Mouse (Mus musculus) MEL (cell line): ENCODE measurements around the gene Lipc. TPM values are rescaled to one million over a fixed set of nuclear protein-coding genes. Genes with fewer than 3 reads are reported as not detected.

Experiments used
- DNase-seq: peaks from one replicate; pipeline ENCODE4 v3.0.0; 2011; ENCODE audit warnings: low read depth, low spot score
- H3K27ac ChIP-seq: 2 replicates; pipeline ENCODE4 v1.5.1; 2012; ENCODE audit warnings: low read depth, mild to moderate bottlenecking, control low read depth, low read length, moderate library complexity; ENCODE audit not compliant: control insufficient read depth
- H3K27me3 ChIP-seq, 2 experiments: fragments of 150-350 bp in 1 of 2; sonication (generic) in 1 of 2; 2 replicates each; pipeline ENCODE4 v1.6.1; 2012; ENCODE audit warnings: low read length in 2 of 2, mild to moderate bottlenecking in 2 of 2, improper control_type of control experiment in 1 of 2, moderate library complexity in 1 of 2; ENCODE audit not compliant: insufficient read depth in 2 of 2, control insufficient read depth in 1 of 2
- H3K36me3 ChIP-seq, 2 experiments: 2 replicates each; pipeline ENCODE4 v1.6.1; 2012 to 2014; ENCODE audit warnings: low read length in 2 of 2, improper control_type of control experiment in 1 of 2, inconsistent platforms in 1 of 2, mild to moderate bottlenecking in 1 of 2; ENCODE audit not compliant: insufficient read depth in 2 of 2, control insufficient read depth in 1 of 2
- H3K4me1 ChIP-seq, 2 experiments: fragments of 150-350 bp in 1 of 2; sonication (generic) in 1 of 2; 2 replicates each; pipeline ENCODE4 v1.6.1; 2012; ENCODE audit warnings: low read length in 2 of 2, improper control_type of control experiment in 1 of 2, mild to moderate bottlenecking in 1 of 2; ENCODE audit not compliant: insufficient read depth in 2 of 2, control insufficient read depth in 1 of 2
- H3K4me3 ChIP-seq, 2 experiments: fragments of 150-350 bp in 1 of 2; sonication (generic) in 1 of 2; 2 replicates each; pipeline ENCODE4 v1.5.1; 2012; ENCODE audit warnings: low read depth in 2 of 2, low read length in 2 of 2, mild to moderate bottlenecking in 2 of 2, moderate library complexity in 2 of 2, control low read depth in 1 of 2, improper control_type of control experiment in 1 of 2; ENCODE audit not compliant: control insufficient read depth in 1 of 2, insufficient read depth in 1 of 2
- H3K79me2 ChIP-seq: 2 replicates; pipeline ENCODE4 v1.6.1; 2012; ENCODE audit warnings: mild to moderate bottlenecking, low read length, moderate library complexity; ENCODE audit not compliant: control insufficient read depth, poor library complexity, insufficient read depth
- H3K9ac ChIP-seq: 2 replicates; pipeline ENCODE4 v1.6.1; 2012; ENCODE audit warnings: low read depth, mild to moderate bottlenecking, control low read depth, low read length, moderate library complexity; ENCODE audit not compliant: control insufficient read depth, poor library complexity, severe bottlenecking
- H3K9me3 ChIP-seq: fragments of 150-350 bp; sonication (generic); replicated peaks from 2 replicates; pipeline ENCODE4 v1.6.1; 2012; ENCODE audit warnings: mild to moderate bottlenecking, low read length, improper control_type of control experiment, moderate library complexity; ENCODE audit not compliant: insufficient read depth
- CHD1 ChIP-seq: IDR thresholded peaks from 2 replicates; pipeline ENCODE4 v1.6.1; 2012; ENCODE audit warnings: low read depth, mild to moderate bottlenecking, inconsistent platforms, low read length, improper control_type of control experiment
- CHD2 ChIP-seq: IDR thresholded peaks from 2 replicates; pipeline ENCODE4 v1.6.1; 2011; ENCODE audit warnings: low read length, improper control_type of control experiment
- CTCF ChIP-seq, 3 experiments: IDR thresholded peaks in 2 of 3; conservative IDR thresholded peaks in 1 of 3; 2 replicates each; pipeline ENCODE4 v1.5.1; 2011 to 2012; ENCODE audit warnings: low read length in 3 of 3, low read depth in 2 of 3, mild to moderate bottlenecking in 2 of 3, improper control_type of control experiment in 1 of 3, inconsistent platforms in 1 of 3, mixed read lengths in 1 of 3, moderate library complexity in 1 of 3; ENCODE audit not compliant: control insufficient read depth in 1 of 3, insufficient read depth in 1 of 3, poor library complexity in 1 of 3, severe bottlenecking in 1 of 3
- E2F4 ChIP-seq: IDR thresholded peaks from 2 replicates; pipeline ENCODE4 v1.6.1; 2011; ENCODE audit warnings: low read depth, low read length, improper control_type of control experiment, borderline replicate concordance
- EP300 ChIP-seq, 2 experiments: IDR thresholded peaks; 2 replicates each; pipeline ENCODE4 v1.6.1; 2011; ENCODE audit warnings: improper control_type of control experiment in 2 of 2, low read length in 2 of 2, low read depth in 1 of 2, mild to moderate bottlenecking in 1 of 2
- ETS1 ChIP-seq: IDR thresholded peaks from 2 replicates; pipeline ENCODE4 v1.6.1; 2012; ENCODE audit warnings: low read depth, mild to moderate bottlenecking, inconsistent platforms, low read length, improper control_type of control experiment, moderate library complexity
- GABPA ChIP-seq: IDR thresholded peaks from 2 replicates; pipeline ENCODE4 v1.6.1; 2012; ENCODE audit warnings: low read depth, mild to moderate bottlenecking, inconsistent platforms, low read length, improper control_type of control experiment, moderate library complexity
- HCFC1 ChIP-seq: IDR thresholded peaks from 2 replicates; pipeline ENCODE4 v1.6.1; 2012; ENCODE audit warnings: low read depth, mild to moderate bottlenecking, inconsistent platforms, low read length, improper control_type of control experiment, moderate library complexity
- JUND ChIP-seq: IDR thresholded peaks from 2 replicates; pipeline ENCODE4 v1.6.1; 2011; ENCODE audit warnings: low read depth, mild to moderate bottlenecking, improper control_type of control experiment, low read length
- MAFK ChIP-seq: IDR thresholded peaks from 2 replicates; pipeline ENCODE4 v1.6.1; 2011; ENCODE audit warnings: low read depth, mild to moderate bottlenecking, low read length, improper control_type of control experiment, borderline replicate concordance
- MAZ ChIP-seq: IDR thresholded peaks from 2 replicates; pipeline ENCODE4 v1.6.1; 2012; ENCODE audit warnings: low read depth, mild to moderate bottlenecking, inconsistent platforms, low read length, improper control_type of control experiment
- MEF2A ChIP-seq: IDR thresholded peaks from 2 replicates; pipeline ENCODE4 v1.6.1; 2014; ENCODE audit warnings: low read depth, mild to moderate bottlenecking, inconsistent platforms, low read length, improper control_type of control experiment; ENCODE audit not compliant: poor library complexity, insufficient replicate concordance, severe bottlenecking; ENCODE audit errors: extremely low read depth
- MYB ChIP-seq: IDR thresholded peaks from 2 replicates; pipeline ENCODE4 v1.6.1; 2011; ENCODE audit warnings: mild to moderate bottlenecking, low read depth, low read length, improper control_type of control experiment
- MYC ChIP-seq: IDR thresholded peaks from 2 replicates; pipeline ENCODE4 v1.6.1; 2011; ENCODE audit warnings: low read depth, mild to moderate bottlenecking, low read length, improper control_type of control experiment, moderate library complexity
- NRF1 ChIP-seq: IDR thresholded peaks from 2 replicates; pipeline ENCODE4 v1.6.1; 2014; ENCODE audit warnings: low read depth, mild to moderate bottlenecking, inconsistent platforms, low read length, improper control_type of control experiment, moderate library complexity; ENCODE audit not compliant: poor library complexity, insufficient read depth, severe bottlenecking
- POLR2A ChIP-seq, 2 experiments: IDR thresholded peaks; 2 replicates each; pipeline ENCODE4 v1.6.1; 2011 to 2012; ENCODE audit warnings: low read length in 2 of 2, mild to moderate bottlenecking in 2 of 2, control low read depth in 1 of 2, improper control_type of control experiment in 1 of 2, low read depth in 1 of 2, moderate library complexity in 1 of 2; ENCODE audit not compliant: control insufficient read depth in 1 of 2, insufficient read depth in 1 of 2, poor library complexity in 1 of 2
- POLR2AphosphoS5 ChIP-seq: IDR thresholded peaks from 2 replicates; pipeline ENCODE4 v1.6.1; 2012; ENCODE audit warnings: low read depth, borderline replicate concordance, mild to moderate bottlenecking, inconsistent platforms, low read length, moderate library complexity, mixed read lengths
- RAD21 ChIP-seq: IDR thresholded peaks from 2 replicates; pipeline ENCODE4 v1.6.1; 2011; ENCODE audit warnings: mild to moderate bottlenecking, low read depth, low read length, improper control_type of control experiment
- RCOR1 ChIP-seq: IDR thresholded peaks from 2 replicates; pipeline ENCODE4 v1.6.1; 2012; ENCODE audit warnings: low read depth, mild to moderate bottlenecking, inconsistent platforms, low read length, improper control_type of control experiment
- SIN3A ChIP-seq: IDR thresholded peaks from 2 replicates; pipeline ENCODE4 v1.6.1; 2012; ENCODE audit warnings: low read length, improper control_type of control experiment, inconsistent platforms
- SMC3 ChIP-seq: IDR thresholded peaks from 2 replicates; pipeline ENCODE4 v1.6.1; 2011; ENCODE audit warnings: low read depth, low read length, improper control_type of control experiment
- TAL1 ChIP-seq: IDR thresholded peaks from 2 replicates; pipeline ENCODE4 v1.6.1; 2012; ENCODE audit warnings: mild to moderate bottlenecking, inconsistent platforms, low read length, moderate library complexity, mixed read lengths
- TCF12 ChIP-seq: IDR thresholded peaks from 2 replicates; pipeline ENCODE4 v1.6.1; 2014; ENCODE audit warnings: low read depth, mild to moderate bottlenecking, inconsistent platforms, low read length, improper control_type of control experiment, moderate library complexity
- UBTF ChIP-seq: IDR thresholded peaks from 2 replicates; pipeline ENCODE4 v1.6.1; 2012; ENCODE audit warnings: low read depth, mild to moderate bottlenecking, inconsistent platforms, low read length, improper control_type of control experiment, moderate library complexity, borderline replicate concordance; ENCODE audit not compliant: insufficient read depth
- USF1 ChIP-seq: IDR thresholded peaks from 2 replicates; pipeline ENCODE4 v1.6.1; 2014; ENCODE audit warnings: low read depth, mild to moderate bottlenecking, inconsistent platforms, low read length, improper control_type of control experiment, moderate library complexity
- USF2 ChIP-seq, 2 experiments: IDR thresholded peaks; 2 replicates each; pipeline ENCODE4 v1.6.1; 2011 to 2012; ENCODE audit warnings: improper control_type of control experiment in 2 of 2, low read length in 2 of 2, borderline replicate concordance in 1 of 2, inconsistent platforms in 1 of 2, low read depth in 1 of 2, mild to moderate bottlenecking in 1 of 2; ENCODE audit not compliant: insufficient read depth in 1 of 2
- ZC3H11A ChIP-seq: IDR thresholded peaks from 2 replicates; pipeline ENCODE4 v1.6.1; 2012; ENCODE audit warnings: low read depth, mild to moderate bottlenecking, inconsistent platforms, low read length, improper control_type of control experiment
- ZKSCAN1 ChIP-seq: IDR thresholded peaks from 2 replicates; pipeline ENCODE4 v1.6.1; 2012; ENCODE audit warnings: low read depth, mild to moderate bottlenecking, inconsistent platforms, low read length, improper control_type of control experiment, moderate library complexity
- ZMIZ1 ChIP-seq: IDR thresholded peaks from 2 replicates; pipeline ENCODE4 v1.6.1; 2012; ENCODE audit warnings: low read depth, mild to moderate bottlenecking, inconsistent platforms, low read length, improper control_type of control experiment, moderate library complexity
- ZNF384 ChIP-seq: IDR thresholded peaks from 2 replicates; pipeline ENCODE4 v1.6.1; 2012; ENCODE audit warnings: low read depth, mild to moderate bottlenecking, inconsistent platforms, low read length, improper control_type of control experiment
- polyA plus RNA-seq, 2 experiments: library from polyadenylated mRNA; stranded (reverse) in 1 of 2; unstranded in 1 of 2; fragments of >175 nt in 1 of 2; fragments of >200 nt in 1 of 2; gene quantifications; 2 replicates each; pipeline versions ENCODE4 v1.2.1 to v1.2.4; 2012; ENCODE audit warnings: low replicate concordance in 2 of 2, low read depth in 1 of 2; ENCODE audit not compliant: insufficient read length in 2 of 2, insufficient read depth in 1 of 2, missing spikeins in 1 of 2
- total RNA-seq: library from RNA; depleted of rRNA; stranded (reverse); fragments of 300-350 nt; gene quantifications from 2 replicates; pipeline ENCODE4 v1.2.3, GENCODE M21; 2012

Lipc gene
- total and polyA plus RNA-seq, 3 experiments: 0.07 TPM; not detected in 2

DNA sequence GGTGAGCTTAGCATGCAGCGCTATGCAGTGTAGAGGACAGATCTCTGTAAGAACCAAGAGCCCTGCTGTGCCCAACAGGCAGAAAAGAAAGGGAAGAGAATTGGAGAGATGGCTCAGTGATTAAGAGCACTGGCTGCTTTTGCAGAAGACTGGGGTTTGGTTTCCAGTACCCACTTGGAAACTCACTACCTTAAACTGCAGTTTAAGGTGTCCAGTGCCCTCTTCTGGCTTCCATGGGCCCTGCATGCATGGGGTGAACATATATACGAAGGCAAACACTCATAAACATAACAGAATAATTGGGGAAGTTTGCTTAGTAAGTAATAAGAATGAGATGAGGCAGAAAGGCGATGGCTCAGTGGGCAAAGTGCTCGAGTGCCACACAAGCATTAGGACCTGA lies 108.8 kb downstream of the Lipc start:
- peak; percentile 83 for DNase-seq
- Histone ChIP-seq H3K27me3 (no peaks in the 10 kb centered on the region), H3K9me3 (no peaks in the 10 kb centered on the region), H3K4me1 (peaks cover 18 to 45% of the 10 kb centered on the region in 2 experiments), H3K27ac (peak overlapping the region; percentile 86), H3K4me3 (no peak overlapping the region), H3K36me3 (peaks cover 0 to 44% of the 10 kb centered on the region in 2 experiments; a peak in 2 of 4 replicates), H3K79me2 (no peaks in the 10 kb centered on the region), H3K9ac (no peak overlapping the region)
- TF ChIP-seq HCFC1 (no peak), MAFK (no peak), ZC3H11A (peak; percentile 40), ZKSCAN1 (no peak), MAZ (no peak), ZNF384 (no peak), NRF1 (no peak), ZMIZ1 (no peak), E2F4 (no peak), POLR2AphosphoS5 (no peak), ETS1 (peak; percentile 21; the same call in 1 of the 2 replicates), RCOR1 (no peak), UBTF (no peak), POLR2A (IDR thresholded peaks at IDR 0.05; ENCODE audit: control insufficient read depth in 1 of 2, insufficient read depth in 1 of 2, low read depth in 1 of 2, low read length in 2 of 2, poor library complexity in 1 of 2) (no peak), USF1 (no peak), JUND (no peak), USF2 (IDR thresholded peaks at IDR 0.05; ENCODE audit: borderline replicate concordance in 1 of 2, insufficient read depth in 1 of 2, low read depth in 1 of 2, low read length in 2 of 2) (no peak), RAD21 (peak; percentile 68), CTCF (IDR thresholded peaks at IDR 0.05 in 2 of 3, conservative IDR thresholded peaks at IDR 0.05 in 1 of 3; ENCODE audit: control insufficient read depth in 1 of 3, insufficient read depth in 1 of 3, low read depth in 2 of 3, low read length in 3 of 3, poor library complexity in 1 of 3, severe bottlenecking in 1 of 3) (peak; percentile 50 to 66 (median 66)), TAL1 (no peak), SIN3A (no peak; the same call in 1 of the 2 replicates), GABPA (no peak), MYC (no peak), TCF12 (no peak), EP300 (IDR thresholded peaks at IDR 0.05; ENCODE audit: low read depth in 1 of 2, low read length in 2 of 2) (no peak), CHD1 (no peak), MEF2A (no peak), SMC3 (peak; percentile 64), MYB (no peak), CHD2 (no peak)
